Mouse (Mus musculus) forebrain, embryonic 12.5 days (tissue): Measurements from ENCODE around the gene Fn3krp. TPM values are rescaled to one million over a fixed set of nuclear protein-coding genes. Genes with fewer than 3 reads are reported as not detected.

Experiments
- ATAC-seq: fragments of 200-750 bp; cut with Nextera tagmentation; 2 replicates; pipeline ENCODE4 v1.8.0; 2017; ENCODE audit warnings: moderate TSS enrichment; ENCODE audit not compliant: low FRiP score
- H3K27ac ChIP-seq: fragments of 300-500 bp; sonication (generic); 2 replicates; pipeline ENCODE4 v1.5.1; 2016; ENCODE audit warnings: mild to moderate bottlenecking
- H3K27me3 ChIP-seq: fragments of 300-500 bp; sonication (generic); 2 replicates; pipeline ENCODE4 v1.6.1; 2016; ENCODE audit warnings: mild to moderate bottlenecking
- H3K36me3 ChIP-seq: fragments of 300-500 bp; sonication (generic); replicated peaks from 2 replicates; pipeline ENCODE4 v1.6.1; 2016; ENCODE audit warnings: mild to moderate bottlenecking
- H3K4me1 ChIP-seq: fragments of 300-500 bp; sonication (generic); 2 replicates; pipeline ENCODE4 v1.6.1; 2016
- H3K4me2 ChIP-seq: fragments of 300-500 bp; sonication (generic); 2 replicates; pipeline ENCODE4 v1.6.1; 2016; ENCODE audit warnings: mild to moderate bottlenecking, moderate library complexity
- H3K4me3 ChIP-seq: fragments of 300-500 bp; sonication (generic); replicated peaks from 2 replicates; pipeline ENCODE4 v1.5.1; 2016; ENCODE audit warnings: mild to moderate bottlenecking
- H3K9ac ChIP-seq: fragments of 300-500 bp; sonication (generic); 2 replicates; pipeline ENCODE4 v1.6.1; 2016; ENCODE audit warnings: mild to moderate bottlenecking
- H3K9me3 ChIP-seq: fragments of 300-500 bp; sonication (generic); 2 replicates; pipeline ENCODE4 v1.6.1; 2016
- WGBS: fragments of 180-500 bp; shearing (Covaris S2); methylation state at CpG from one replicate; pipeline ENCODE4 v1.1.7; 2016; 5-methylcytosine and 5-hydroxymethylcytosine counted together
- polyA plus RNA-seq: library from polyadenylated mRNA; unstranded; fragments of >200 nt; fragmentation: Nextera tagmentation; extraction: Ambion mirVana; gene quantifications from 2 replicates; pipeline ENCODE4 v1.2.1, GENCODE M21; 2016

Gene Fn3krp
- polyA plus RNA-seq: 7.3 and 7.7 TPM in 2 replicates

DNA sequence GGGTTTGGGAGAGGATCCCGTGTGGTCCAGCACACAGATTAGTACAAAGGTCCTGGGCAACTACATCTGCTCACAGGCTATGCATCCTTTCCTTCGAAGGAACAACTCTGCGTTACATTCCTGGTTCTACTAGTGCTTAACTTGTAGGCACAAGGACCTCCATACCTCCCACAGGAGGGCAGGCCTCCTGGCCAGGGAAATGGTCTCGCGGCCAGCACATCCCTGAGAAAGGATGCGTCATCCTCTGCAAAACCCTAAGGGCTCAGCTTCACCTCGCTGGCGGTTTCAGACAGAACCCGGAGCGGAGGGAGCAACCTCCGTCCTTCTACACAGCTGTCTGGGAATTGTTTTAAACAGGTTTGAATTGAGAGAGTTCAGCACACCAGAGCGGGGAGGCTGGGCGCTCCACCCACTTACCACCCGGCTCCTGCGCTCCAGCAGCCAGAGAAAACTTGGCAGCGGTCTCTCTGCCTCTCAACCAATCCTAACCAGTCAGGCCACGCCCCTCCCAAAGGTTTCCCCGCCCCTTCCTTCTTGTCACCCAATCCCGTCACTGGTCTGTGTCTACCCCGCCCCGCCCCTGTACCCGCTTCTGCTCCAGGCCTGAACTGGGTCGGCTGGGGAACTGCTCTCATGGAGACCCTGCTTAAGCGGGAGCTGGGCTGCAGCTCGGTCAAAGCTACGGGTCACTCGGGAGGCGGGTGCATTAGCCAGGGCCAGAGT, at the start of gene Fn3krp:
TSS of gene Fn3krp (plus strand) at position 572 of the 723 bp plus-strand sequence.
- H3K4me1 ChIP-seq: peaks cover 16% of the 10 kb centered on the region
- peak; percentile 100 for ATAC-seq
- H3K9ac ChIP-seq: peak within 1 kb of the TSS; percentile 78
- peak within 1 kb of the TSS; percentile 74 for H3K4me3 ChIP-seq
- no peaks in the 10 kb centered on the region for H3K9me3 ChIP-seq
- peak within 1 kb of the TSS; percentile 69 for H3K27ac ChIP-seq
- no peaks in the 10 kb centered on the region for H3K36me3 ChIP-seq
- H3K27me3 ChIP-seq: no peaks in the 10 kb centered on the region
- H3K4me2 ChIP-seq: peak within 1 kb of the TSS; percentile 80
- 2% methylated on average over 28 of the region's 28 CpGs for WGBS

DNA sequence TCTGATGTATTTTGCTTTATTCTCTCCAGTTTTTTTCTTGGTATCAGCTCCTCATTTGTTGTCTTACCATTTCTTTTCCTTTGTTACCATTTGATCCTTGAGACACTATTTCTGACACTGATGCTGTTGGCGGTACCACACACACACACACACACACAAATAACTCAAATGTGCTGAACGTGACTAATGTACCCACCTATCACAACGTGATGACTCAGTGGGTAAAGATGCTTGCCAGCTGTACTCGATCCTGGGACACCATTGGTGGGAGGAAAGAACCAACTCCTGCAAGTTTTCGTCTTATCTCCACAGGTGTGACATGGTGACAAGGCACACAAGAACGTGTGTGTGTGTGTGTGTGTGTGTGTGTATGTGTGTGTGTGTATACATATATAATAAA, 47.9 kb upstream of the Fn3krp start:
- Histone ChIP-seq H3K4me2 (no peak overlapping the region), H3K9ac (no peak overlapping the region), H3K27ac (no peak overlapping the region), H3K36me3 (no peaks in the 10 kb centered on the region), H3K9me3 (no peaks in the 10 kb centered on the region), H3K4me3 (no peak overlapping the region), H3K27me3 (0 out of 2 replicates have a peak, but pooled peaks cover 7% of the 10 kb centered on the region), H3K4me1 (no peaks in the 10 kb centered on the region)
- WGBS: 79% methylated on average over 6 of the region's 6 CpGs
- no peak for ATAC-seq

DNA sequence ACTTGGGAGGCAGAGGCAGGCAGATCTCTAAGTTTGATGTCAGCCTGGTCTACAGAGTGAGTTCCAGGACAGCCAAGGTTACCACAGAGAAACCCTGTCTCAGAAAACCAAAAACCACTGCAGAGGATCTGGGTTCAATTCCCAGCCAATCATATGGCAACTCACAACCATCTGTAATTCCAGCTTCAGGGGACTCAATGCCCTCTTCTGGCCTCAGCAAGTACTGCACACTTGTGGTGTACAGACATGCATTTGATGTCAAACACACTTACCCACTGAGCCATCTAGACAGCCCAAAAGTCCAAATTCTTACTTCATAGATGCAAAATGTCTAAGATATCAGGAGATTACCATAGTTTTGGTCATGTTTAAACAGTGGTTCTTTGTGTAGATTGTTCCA, 42.6 kb upstream of the Fn3krp start:
- no peaks in the 10 kb centered on the region for H3K9me3 ChIP-seq
- no peaks in the 10 kb centered on the region for H3K27me3 ChIP-seq
- no peaks in the 10 kb centered on the region for H3K36me3 ChIP-seq
- no peaks in the 10 kb centered on the region for H3K4me1 ChIP-seq
- no peak for ATAC-seq
- H3K27ac ChIP-seq: no peak overlapping the region
- H3K4me2 ChIP-seq: no peak overlapping the region
- H3K4me3 ChIP-seq: no peak overlapping the region
- H3K9ac ChIP-seq: no peak overlapping the region

DNA sequence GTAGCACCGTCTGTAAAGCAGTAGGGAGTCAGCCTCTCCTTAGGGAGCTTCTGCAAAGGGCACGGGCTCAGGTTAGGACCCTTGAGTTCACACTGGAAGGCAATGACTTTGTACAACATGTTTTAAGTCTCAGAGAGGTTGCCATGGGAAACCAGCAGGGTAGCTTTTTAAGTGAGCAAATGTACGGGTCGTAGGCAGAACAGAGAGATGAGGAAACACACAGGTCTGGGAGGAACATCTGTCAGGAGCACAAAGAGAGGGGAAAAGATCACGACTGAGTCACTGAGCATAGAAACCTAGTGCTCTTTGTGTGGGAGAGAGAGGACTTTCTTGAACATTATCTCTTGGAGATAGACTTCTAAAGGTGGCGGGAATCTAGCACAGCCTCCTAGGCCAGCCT, 40.9 kb upstream of the Fn3krp start:
- no peak for ATAC-seq
- Histone ChIP-seq H3K27me3 (no peaks in the 10 kb centered on the region), H3K9me3 (no peaks in the 10 kb centered on the region), H3K4me3 (no peak overlapping the region), H3K27ac (no peak overlapping the region), H3K9ac (no peak overlapping the region), H3K4me2 (no peak overlapping the region), H3K36me3 (no peaks in the 10 kb centered on the region), H3K4me1 (no peaks in the 10 kb centered on the region)
- 43% methylated on average over 6 of the region's 6 CpGs for WGBS

DNA sequence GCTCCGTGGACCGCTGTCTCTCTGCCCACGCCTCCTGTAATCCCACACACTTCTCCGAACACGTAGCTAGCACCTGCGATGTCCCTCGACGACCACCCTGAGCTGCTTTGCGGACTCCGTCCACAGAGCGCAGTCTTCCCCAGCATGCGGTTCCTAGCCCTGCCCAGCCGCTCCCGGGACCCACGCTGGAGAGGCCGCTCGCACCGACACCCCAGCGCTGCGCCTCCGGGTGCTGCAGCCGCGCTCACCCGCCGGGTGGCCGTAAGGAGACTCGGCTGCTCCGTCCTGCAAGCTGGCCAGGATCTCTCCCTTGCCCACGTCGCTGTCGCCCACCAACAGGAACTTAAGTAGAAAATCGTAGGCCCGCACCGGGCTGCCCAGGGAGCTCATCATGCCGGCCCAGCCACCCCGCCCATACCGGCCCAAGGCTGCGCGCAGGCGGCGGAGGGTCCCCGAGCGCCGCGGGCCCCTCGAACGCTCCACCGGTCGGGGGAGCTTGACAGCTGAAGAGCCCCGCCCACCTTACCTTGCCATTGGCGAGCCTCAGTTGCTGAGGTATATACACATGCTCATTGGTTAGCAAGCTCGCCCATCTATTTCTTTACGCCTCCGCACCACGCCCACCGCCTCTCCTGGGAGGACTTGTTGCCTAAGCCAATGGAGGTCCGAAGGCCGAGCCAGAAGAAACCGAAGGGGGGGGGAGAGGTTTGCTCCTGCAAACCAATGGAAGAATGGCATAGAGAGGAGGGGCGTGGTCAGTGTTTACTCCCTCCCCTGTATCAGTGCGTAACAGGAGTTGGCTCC, 33.2 kb upstream of the Fn3krp start, which contains the start of gene Rab40b:
TSS of gene Rab40b (minus strand) at position 502 of the 804 bp plus-strand sequence.
- H3K36me3 ChIP-seq: no peaks in the 10 kb centered on the region
- no peaks in the 10 kb centered on the region for H3K9me3 ChIP-seq
- H3K9ac ChIP-seq: peak within 1 kb of the TSS; percentile 64
- H3K4me1 ChIP-seq: peaks cover 15% of the 10 kb centered on the region; the same call in 1 of the 2 replicates
- WGBS: 2% methylated on average over 61 of the region's 61 CpGs
- H3K4me3 ChIP-seq: peak within 1 kb of the TSS; percentile 64
- H3K4me2 ChIP-seq: peak within 1 kb of the TSS; percentile 94
- peak; percentile 98 for ATAC-seq
- H3K27ac ChIP-seq: peak within 1 kb of the TSS; percentile 19; the same call in 1 of the 2 replicates
- peaks cover 21% of the 10 kb centered on the region for H3K27me3 ChIP-seq

DNA sequence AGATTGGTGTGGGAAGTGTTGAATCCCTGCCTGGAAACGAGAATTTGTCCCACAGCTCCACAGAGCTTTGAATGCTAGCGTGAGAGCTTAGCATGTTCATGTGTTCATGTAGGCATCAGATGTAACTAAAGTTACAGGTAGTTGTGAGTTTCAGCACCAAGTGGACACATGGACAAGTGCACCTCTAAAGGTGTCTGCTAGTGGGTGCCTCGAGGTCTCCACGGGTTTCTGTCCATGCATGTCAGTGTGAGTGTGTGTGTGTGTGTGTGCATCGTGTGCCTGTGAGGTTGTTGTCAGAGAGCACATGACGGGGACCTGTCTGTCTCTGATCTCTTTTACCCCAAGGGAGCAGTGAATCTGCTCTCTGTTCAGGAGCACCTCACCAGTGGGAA, 32.7 kb upstream of the Fn3krp start:
- H3K27me3 ChIP-seq: peaks cover 21% of the 10 kb centered on the region
- H3K9ac ChIP-seq: no peak overlapping the region
- ATAC-seq: peak; percentile 51
- H3K4me1 ChIP-seq: peaks cover 15% of the 10 kb centered on the region; the same call in 1 of the 2 replicates
- no peaks in the 10 kb centered on the region for H3K9me3 ChIP-seq
- peak overlapping the region; percentile 64 for H3K4me3 ChIP-seq
- WGBS: 9% methylated on average over 6 of the region's 6 CpGs
- H3K27ac ChIP-seq: no peak overlapping the region
- H3K36me3 ChIP-seq: no peaks in the 10 kb centered on the region
- H3K4me2 ChIP-seq: peak overlapping the region; percentile 94

DNA sequence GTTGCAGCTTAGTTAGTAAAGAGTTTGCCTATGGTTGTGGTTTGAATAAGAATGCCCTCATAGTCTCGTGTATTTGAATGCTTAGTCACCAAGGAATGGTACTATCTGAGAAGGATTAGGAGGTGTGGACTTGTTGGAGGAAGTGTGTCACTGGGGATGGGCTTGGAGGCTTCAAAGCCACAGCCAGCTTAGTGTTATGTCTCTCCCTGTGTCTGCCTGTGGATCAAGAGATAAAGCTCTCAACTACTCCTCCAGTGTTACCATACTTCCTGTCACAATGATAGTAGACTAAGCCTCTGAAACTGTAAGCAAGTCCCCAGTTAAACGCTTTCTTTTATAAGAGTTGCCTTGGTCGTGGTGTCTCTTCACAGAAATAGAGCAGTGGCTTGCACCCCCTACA, 30.4 kb upstream of the Fn3krp start:
- 73% methylated on average over 3 of the region's 3 CpGs for WGBS
- no peak for ATAC-seq

DNA sequence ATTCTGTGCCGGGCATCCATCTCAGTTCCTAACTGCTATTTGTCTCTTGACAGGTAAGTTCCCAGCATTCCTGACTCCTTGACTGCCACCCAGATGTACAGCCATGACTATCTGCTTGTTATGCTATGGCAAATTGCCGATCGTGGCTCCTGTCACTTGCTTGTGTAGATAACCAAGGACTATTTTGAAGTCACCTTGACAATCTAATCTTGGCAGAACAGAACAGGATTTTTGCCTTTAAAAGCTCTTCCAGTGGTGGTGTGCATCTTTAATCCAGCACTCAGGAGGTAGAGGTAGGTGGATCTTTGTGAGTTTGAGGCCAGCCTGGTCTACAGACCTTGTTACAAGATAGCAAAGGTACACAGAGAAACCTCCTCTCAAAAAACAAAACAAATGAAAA, 28.8 kb upstream of the Fn3krp start:
- Histone ChIP-seq H3K4me1 (peaks cover 10% of the 10 kb centered on the region; the same call in 1 of the 2 replicates), H3K9me3 (no peaks in the 10 kb centered on the region), H3K27me3 (peaks cover 5% of the 10 kb centered on the region; the same call in 1 of the 2 replicates), H3K4me2 (no peak overlapping the region), H3K27ac (no peak overlapping the region), H3K36me3 (no peaks in the 10 kb centered on the region), H3K9ac (no peak overlapping the region), H3K4me3 (no peak overlapping the region)
- 87% methylated on average over 3 of the region's 3 CpGs for WGBS
- ATAC-seq: no peak

More for the DNA sequence above, 30.4 kb upstream of the Fn3krp start:
- no peak overlapping the region for H3K9ac ChIP-seq
- H3K36me3 ChIP-seq: no peaks in the 10 kb centered on the region
- no peak overlapping the region for H3K4me2 ChIP-seq
- H3K4me3 ChIP-seq: no peak overlapping the region
- no peaks in the 10 kb centered on the region for H3K9me3 ChIP-seq
- no peak overlapping the region for H3K27ac ChIP-seq
- peaks cover 15% of the 10 kb centered on the region; the same call in 1 of the 2 replicates for H3K4me1 ChIP-seq
- peaks cover 20% of the 10 kb centered on the region for H3K27me3 ChIP-seq

DNA sequence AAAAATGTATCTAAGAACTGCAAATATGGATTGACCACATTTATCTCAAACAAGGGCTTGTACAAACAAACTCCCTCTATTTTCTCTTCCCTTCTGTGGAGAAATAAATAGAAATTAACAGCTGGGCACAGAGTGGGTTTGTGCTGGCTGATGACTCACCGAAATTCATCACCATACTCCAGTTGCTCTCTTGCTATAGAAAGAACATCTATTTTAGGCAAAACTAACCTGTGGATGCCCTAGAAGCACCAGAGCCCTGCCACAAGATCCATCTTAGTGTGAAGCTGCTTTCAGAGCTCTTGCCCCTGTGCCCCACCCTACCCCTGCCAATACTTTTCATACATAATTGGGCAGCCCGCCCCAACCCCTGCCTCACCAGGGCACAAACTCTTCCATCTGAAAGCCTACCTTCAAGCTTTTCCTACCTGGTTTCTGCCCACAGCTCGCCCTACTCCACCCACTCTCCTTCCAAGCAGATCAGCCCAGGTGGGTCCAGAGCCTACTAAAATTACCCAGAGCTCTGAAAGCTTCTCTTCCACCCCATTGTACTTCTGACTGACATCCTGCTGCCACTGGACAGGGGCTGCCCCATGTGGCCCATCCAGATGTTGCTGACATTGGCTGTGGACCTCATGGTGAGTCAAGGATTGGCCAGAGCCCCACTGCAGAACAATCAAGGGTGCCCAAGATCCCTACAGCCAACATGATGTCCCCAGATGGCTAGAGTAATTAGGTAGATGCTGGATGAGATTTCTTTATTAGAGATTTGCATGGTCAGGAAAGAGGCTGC, 13.6 kb upstream of the Fn3krp start:
- Histone ChIP-seq H3K27me3 (peaks cover 4% of the 10 kb centered on the region; the same call in 1 of the 2 replicates), H3K4me1 (no peaks in the 10 kb centered on the region), H3K36me3 (no peaks in the 10 kb centered on the region), H3K27ac (no peak overlapping the region), H3K9me3 (no peaks in the 10 kb centered on the region), H3K9ac (no peak overlapping the region), H3K4me3 (no peak overlapping the region), H3K4me2 (no peak overlapping the region)
- WGBS: 78% methylated on average over 3 of the region's 3 CpGs
- ATAC-seq: no peak

DNA sequence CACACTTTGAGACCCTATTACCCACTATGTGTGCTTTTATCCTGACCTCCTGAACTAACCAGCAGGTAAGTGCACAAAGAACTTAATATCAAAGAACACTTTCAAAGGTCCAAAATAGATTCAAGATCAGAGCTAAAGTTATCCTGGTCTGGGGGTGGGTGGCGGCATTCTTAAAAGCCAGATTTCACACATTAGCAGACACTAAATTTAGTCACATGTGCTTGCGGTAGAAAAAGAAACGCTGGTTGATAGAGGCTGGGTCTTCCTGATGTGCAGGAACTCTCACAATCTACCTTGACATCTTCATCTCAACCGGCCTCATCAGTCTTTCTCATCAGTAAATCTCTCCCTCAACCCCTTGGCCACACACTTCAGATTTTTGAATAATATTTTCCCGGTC, 6.4 kb upstream of the Fn3krp start:
- ATAC-seq: no peak
- H3K4me2 ChIP-seq: no peak overlapping the region
- H3K27ac ChIP-seq: no peak overlapping the region
- H3K36me3 ChIP-seq: no peaks in the 10 kb centered on the region
- H3K4me1 ChIP-seq: no peaks in the 10 kb centered on the region
- no peaks in the 10 kb centered on the region for H3K9me3 ChIP-seq
- no peak overlapping the region for H3K9ac ChIP-seq
- no peaks in the 10 kb centered on the region for H3K27me3 ChIP-seq
- 92% methylated on average over 5 of the region's 5 CpGs for WGBS
- H3K4me3 ChIP-seq: no peak overlapping the region

DNA sequence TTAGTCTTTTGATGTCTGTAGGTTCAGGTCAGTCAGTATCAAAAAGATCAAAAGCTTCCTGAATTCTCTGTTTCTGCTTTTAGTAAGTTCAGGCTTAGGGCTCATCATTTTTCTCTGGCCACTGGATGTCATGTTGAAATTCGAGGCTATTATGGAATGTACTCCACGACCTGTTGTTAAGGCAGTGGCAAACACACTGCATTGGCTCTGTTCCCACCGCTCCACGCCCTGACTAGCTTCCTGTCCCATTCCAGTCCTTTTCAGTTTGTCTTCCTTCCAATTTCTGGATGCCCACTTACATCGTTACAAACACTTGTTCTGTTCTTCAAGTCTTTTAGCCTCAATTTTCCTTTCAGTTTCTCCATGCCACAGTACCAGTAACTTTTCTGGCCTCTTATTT, 5.8 kb upstream of the Fn3krp start:
- H3K36me3 ChIP-seq: no peaks in the 10 kb centered on the region
- no peak overlapping the region for H3K9ac ChIP-seq
- ATAC-seq: no peak
- no peak overlapping the region for H3K27ac ChIP-seq
- no peak overlapping the region for H3K4me3 ChIP-seq
- no peak overlapping the region for H3K4me2 ChIP-seq
- H3K27me3 ChIP-seq: no peaks in the 10 kb centered on the region
- H3K9me3 ChIP-seq: no peaks in the 10 kb centered on the region
- peaks cover under 1% of the 10 kb centered on the region for H3K4me1 ChIP-seq
- WGBS: 80% methylated on average over 5 of the region's 5 CpGs

DNA sequence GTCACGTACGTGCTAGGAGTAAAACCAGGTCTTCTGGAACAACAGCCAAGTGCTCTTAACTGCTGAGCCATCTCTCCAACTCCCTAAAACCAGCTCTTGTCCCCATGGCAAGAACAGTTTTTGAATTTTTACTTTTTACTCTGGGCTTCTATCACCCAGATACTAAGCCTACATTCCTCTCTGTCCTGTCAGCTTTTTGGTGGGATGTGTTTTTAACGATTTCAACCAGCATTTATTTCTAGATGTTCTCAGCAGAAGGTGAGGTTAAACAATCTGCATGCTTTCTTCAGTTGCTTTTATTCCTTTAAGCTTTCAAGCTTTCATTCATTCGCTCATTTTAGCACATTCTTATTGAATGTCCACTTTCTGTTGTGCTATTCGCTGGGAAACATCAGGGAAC, 3.2 kb upstream of the Fn3krp start:
- H3K27me3 ChIP-seq: no peaks in the 10 kb centered on the region
- no peak for ATAC-seq
- no peaks in the 10 kb centered on the region for H3K9me3 ChIP-seq
- no peak overlapping the region for H3K4me2 ChIP-seq
- H3K9ac ChIP-seq: no peak overlapping the region
- H3K36me3 ChIP-seq: no peaks in the 10 kb centered on the region
- 93% methylated on average over 5 of the region's 5 CpGs for WGBS
- H3K27ac ChIP-seq: no peak overlapping the region
- H3K4me3 ChIP-seq: no peak overlapping the region
- H3K4me1 ChIP-seq: peaks cover 16% of the 10 kb centered on the region
